Mouse (Mus musculus): ENCODE measurements around the gene Fut4.
A peak's percentile ranks its signal among the peaks of the same experiment; 100 is the strongest.

The Fut4 gene

DNA sequence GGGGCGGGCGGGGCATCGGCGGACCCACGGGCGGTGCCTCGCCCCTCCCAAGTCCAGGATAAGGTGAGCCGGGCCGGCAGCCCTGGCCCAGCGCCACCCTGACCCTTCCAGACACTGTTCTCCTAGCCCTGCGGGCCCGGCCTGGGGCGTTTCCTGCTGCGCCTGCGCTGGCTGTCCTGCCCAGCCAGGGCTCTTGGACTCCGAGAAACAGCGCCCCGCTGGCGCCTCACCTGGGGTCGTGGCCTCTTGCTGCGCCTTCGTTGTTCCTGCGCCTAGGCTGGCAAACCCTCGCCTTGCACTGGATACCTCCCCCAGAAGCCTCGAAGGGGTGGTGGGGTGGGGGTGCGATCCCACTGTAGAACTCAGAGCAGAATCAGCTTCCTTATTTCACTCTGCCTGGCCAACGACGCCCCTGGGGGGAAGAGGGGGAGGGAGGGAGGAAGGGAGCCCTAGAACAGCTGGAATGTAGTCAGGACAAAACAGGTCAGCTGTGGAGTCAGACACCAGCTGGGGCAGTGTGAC, at the start of gene Fut4:
Gene Fut4 (minus strand): TSS at position 393 of the 522 bp plus-strand sequence.
- DNase-seq (ENCODE audit: low read depth, low spot score): no peak

DNA sequence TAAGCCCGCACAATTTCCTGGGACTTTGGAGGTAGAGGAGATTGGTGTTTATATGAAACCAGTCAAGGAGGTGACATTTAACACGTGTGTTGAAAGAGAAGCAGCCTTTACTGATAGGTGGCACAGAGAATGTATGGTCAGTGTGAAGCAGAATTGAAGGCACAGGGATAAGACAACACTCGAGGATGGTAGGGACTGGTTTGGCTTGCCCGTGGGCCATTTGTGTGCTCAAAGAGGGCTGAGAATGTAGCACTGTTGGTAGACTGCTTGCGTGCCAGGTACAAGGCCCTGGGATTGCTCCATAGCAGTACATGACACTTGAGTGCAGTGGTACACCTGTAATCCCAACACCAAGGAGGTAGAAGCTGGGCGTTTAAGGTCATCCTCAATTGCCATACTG, 35.2 kb upstream of the Fut4 start:
- no peak for DNase-seq (ENCODE audit: low read depth, low spot score)

DNA sequence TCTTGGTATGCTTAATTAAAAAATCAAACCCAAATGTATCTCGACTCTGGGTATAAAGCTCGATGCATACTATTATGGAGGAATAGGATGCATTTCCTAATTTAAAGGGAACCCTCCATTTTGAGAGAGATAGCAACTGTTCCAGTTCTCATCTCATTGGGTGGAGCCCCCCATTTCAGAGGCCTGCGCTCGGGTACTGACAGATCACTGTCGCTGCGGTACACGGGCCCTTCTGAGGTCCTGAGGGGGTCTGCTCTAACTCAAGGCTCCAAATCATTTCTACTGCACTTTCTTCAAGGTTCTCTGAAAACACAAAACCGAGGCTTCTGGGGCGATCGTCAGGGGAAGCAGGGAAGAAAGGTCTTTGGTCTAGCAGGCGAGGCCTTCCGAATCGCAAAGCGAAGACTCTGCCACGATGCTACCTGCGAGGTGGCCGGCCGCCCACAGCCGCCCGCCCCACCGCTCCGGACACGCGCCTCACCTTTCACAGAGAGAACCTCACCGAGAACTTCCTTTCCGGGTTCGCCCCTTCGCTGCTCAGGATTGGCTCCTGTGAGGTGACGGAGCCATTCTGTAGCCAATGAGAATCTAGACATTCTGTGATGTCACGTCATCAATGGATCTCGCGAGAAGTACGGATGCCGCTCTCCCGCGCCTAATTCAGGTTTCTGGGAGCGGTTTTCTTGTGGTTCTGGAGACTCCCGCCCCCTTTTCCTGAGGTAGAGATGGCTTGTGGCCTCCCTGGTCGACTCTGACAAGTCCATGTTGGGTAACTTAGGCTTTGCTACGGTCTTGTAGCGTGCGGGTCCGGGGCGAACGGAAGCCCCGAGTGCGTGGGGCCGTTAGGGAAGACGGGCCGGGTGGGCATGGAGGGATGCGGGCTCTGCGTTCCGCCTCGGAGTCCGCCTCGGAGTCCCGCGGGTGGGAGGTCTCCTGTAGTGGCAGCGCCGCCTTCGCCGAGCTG, 32.1 kb upstream of the Fut4 start, which contains the start of the genes Mre11a and Ankrd49:
Gene Mre11a (plus strand): TSS at position 616 of the 964 bp plus-strand sequence.
Gene Ankrd49 (minus strand): TSS at position 818 of the 964 bp plus-strand sequence.
- peak; percentile 91 for DNase-seq (ENCODE audit: low read depth, low spot score)

DNA sequence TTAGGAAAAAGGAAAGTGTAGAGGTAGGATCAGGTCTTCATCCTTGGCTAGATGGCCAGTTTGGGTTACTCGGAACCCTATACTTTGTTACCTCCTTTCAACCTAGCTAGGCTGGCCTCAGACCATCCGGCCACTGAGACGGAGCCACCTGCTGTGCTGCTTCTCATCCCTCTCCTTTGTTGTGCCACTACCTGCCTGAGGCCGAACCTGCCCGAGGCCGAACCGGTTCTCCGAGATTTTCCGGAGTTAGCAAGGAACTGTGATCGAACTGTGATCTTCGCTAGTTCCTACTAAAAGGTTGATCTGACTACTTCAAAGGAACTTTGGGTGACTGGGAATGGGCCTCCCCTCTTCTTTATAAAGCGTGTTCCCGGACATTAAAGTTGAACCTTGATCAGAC, 26.1 kb upstream of the Fut4 start:
- no peak for DNase-seq (ENCODE audit: low read depth, low spot score)

DNA sequence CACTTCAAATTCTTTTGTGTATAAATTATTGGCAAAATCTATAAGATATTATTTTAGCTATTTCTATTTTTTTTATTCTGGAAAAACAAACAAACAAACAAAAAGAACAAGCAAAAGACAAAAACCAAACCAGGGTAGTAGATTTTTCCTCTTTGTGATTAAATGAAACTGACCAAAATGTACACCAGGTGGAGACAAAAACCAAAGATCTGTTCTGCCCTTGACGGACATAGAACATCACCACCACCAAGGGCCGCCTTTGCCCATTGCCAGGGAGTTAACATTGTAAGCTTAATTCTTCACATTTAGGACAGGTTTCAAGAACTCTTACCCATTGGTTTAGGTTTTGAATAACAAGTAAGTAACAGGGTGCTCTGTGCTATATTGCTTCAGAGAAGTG, 21.6 kb upstream of the Fut4 start:
- DNase-seq (ENCODE audit: low read depth, low spot score): no peak

DNA sequence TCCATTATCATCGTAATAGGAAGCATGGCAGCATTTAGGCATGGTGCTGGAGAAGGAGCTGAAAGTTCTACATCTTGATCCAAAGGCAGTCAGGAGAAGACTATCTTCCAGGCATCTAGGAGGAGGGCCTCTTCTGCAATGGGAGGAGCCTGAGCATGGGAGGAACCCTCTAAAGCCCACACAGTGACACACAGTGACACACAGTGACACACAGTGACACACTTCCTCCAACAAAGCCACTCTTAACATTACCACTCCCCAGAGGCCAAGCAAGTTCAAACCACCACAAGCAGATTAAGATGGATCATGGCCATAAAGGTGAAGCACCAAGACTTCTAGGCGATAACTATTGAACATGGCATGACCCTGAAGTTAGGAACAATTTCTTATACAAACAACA, 19.9 kb upstream of the Fut4 start:
- DNase-seq (ENCODE audit: low read depth, low spot score): no peak

DNA sequence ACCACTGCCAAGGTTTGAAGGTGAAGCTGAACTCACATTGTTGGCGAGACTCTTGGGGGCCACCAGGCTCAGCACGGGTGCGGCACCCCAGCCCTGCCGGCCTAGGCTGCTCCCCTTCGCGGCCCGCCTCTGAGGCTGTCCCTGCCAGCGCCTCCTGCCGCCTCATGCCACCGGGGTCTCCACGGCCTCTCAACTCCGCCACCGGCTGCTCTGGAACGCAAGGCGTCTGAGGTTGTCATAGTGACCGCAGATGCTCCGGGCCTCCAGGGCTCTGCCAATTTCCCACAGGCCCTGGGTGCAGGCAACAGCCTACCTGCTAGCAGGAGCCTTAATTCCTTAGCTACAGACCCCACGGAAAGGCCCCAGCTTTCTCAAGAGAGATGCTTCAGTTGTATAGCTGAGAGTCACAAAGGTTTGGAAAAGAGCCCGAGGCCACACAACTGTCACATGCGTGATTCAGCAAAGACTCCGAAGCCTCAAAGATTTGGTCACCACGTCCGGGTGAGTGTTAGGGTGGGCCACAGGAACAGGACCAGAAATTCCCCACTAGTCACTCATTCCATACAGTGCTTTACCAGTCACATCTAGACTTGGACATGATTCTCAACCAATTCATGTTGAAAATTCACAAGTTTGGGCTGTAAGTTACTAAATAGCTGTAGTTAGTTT, 18.7 kb upstream of the Fut4 start, which contains the start of gene 1700012B09Rik:
Gene 1700012B09Rik (minus strand): TSS at position 228 of the 669 bp plus-strand sequence.
- DNase-seq (ENCODE audit: low read depth, low spot score): no peak

DNA sequence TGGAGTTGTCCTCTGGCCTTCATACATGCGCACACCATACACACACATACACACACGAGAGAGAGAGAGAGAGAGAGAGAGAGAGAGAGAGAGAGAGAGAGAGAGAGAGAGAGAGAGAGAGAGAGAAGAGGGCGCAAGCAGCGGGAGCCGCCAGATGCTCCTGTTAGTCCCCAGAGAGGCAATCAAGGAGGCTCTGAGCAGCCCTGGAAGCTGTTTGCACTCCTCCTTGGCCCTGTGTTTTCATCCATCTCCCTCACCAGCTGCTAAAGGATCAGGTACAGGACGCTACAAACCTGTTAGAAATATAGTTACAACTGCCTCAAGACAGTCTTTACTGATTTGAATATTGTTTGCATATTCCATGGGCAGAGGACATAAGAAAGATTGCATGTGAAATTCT, 17.6 kb upstream of the Fut4 start:
- DNase-seq (ENCODE audit: low read depth, low spot score): no peak

DNA sequence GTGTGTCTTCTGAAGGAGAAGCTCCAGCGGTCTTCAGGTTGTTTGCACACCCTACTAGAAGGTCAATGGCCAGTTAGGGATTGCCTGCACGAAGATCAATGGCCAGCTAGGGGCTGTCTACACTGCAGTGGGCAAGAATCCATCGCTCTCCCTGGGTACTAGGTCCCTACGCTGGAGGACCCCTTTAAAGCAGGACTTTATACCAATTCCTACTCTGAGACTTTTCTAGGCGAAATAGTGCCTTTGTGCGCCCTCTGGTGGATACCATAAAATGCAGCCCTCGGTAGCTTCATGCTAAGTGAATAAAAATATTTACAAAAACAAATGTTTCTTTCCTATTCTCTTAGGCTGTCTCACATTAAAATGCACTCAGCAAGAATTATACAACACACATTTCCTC, 12.6 kb upstream of the Fut4 start:
- DNase-seq (ENCODE audit: low read depth, low spot score): no peak

DNA sequence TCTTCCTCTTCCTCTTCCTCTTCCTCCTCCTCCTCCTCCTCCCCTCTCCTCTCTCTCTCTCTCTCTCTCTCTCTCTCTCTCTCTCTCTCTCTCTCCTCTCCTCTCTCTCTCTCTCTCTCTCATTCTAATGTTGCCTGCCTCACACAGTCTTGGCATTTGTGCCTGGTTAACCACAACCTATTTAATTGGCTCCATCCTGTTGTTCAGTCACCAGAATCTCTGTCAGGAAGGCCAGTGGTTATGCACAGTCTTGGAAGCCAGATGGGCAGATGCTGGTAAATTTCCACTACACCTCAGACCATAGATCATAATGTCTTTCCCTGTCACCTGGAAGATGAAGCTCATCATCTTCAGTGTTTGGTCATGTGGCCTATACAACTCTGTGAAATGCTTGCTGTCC, 7.1 kb upstream of the Fut4 start:
- DNase-seq (ENCODE audit: low read depth, low spot score): no peak

DNA sequence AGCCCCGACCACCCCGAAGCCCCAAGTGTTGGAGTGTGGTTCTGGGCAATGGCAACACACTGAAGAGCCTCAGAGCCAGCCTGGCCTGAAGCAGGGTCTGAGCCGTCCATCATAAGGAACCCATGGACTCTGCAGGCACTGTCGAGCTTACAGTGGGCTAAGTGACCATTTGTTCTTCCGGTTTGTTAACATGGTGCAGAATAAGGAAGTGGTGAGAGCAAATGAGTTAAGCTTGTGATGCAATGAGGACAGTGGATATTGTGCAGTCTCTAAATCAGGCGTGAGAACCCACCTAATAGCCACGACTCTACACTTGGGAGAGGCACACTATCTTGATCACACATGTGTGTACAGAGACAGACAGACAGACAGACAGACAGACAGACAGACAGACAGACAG, 6.4 kb upstream of the Fut4 start:
- DNase-seq (ENCODE audit: low read depth, low spot score): no peak

DNA sequence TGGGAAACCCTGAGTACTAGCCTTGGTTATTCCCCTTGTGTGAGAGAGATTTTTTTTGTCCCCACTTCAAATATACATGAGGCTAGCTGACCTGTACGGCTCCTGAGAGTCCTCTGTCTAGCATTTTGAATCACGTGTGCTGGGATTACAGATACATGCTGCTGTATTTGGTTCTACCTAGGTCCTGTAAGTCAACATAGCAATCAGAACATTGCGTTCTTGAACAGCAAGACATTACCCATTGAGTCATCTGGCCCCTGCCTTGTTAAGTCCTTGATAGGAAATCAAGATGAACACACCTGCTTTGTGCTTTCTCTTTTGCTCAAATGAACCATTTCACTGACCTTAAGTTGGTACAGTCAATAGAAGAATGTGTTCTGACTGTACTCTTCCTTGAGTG, 2.3 kb upstream of the Fut4 start:
- DNase-seq (ENCODE audit: low read depth, low spot score): no peak

DNA sequence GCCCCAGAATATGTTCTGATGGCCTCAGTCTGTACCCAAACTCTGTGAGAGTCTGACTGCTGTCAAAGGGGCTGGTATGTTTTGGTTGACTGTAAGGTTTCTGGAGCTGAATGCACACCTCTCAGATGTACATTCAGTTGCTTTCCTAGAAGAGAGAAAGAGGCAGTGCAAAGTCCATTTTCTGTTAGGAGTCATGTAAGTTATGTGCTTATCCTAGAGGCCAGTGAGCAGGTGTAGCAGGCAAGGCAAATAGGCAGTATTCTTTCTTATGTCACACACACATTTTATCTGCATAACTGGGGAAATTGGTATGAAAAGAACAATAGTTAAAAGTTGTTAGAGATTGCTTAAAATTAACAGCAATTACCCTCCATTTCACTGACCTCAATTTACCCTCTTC, 1.8 kb upstream of the Fut4 start:
- DNase-seq (ENCODE audit: low read depth, low spot score): no peak

DNA sequence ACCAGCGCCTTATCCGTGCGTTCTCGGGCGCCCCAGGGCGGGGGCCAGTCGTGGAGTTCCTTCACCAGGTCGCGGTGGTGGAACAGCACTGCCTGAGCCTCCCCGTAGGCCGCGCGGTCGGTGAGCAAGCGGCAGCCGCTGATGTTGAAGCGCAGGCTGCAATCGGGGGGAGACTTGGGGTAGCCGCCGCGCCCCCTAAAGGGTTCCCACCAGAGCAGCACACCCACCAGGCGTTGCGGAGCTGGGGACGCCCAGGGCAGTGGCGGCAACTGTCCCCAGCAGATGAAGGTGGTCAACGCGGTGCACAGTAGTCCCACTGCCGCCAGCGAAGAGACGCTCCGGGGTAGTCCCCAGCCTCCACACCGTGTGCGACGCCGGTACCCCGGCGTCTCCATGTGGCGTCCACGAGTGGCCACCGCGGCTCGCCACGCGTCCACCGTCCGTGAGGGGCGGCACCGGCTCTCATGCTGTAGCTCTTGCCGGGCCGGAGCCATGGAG, 641 bp downstream of the Fut4 start:
- DNase-seq (ENCODE audit: low read depth, low spot score): no peak

DNA sequence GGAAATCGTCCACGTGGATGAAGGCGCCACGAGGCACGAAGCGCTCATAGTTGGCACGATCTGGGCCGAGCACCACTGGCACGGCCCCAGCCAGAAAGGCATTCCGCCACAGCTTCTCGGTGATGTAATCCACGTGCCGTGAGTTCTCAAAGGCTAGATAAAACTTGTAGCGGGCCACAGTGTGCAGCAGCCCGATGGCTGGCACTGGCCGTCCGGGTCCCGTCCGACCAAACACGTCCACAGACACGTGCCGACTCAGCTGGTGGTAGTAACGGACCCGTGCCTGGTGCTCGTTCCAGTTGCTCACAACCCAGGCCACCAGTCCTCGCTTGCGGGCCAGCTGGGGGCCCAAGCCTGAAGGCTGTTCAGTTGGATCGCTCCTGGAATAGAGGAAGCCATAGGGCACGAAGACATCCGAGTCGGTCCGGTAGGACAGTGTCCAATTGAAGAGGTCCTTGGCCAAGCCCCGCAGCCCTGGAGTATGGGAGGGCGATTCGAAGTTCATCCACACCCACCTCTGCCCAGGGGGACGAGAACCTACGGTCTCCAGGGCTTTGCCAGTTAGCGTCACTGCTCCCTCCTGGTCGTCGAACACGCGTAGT, 1.2 kb downstream of the Fut4 start:
- DNase-seq (ENCODE audit: low read depth, low spot score): no peak

DNA sequence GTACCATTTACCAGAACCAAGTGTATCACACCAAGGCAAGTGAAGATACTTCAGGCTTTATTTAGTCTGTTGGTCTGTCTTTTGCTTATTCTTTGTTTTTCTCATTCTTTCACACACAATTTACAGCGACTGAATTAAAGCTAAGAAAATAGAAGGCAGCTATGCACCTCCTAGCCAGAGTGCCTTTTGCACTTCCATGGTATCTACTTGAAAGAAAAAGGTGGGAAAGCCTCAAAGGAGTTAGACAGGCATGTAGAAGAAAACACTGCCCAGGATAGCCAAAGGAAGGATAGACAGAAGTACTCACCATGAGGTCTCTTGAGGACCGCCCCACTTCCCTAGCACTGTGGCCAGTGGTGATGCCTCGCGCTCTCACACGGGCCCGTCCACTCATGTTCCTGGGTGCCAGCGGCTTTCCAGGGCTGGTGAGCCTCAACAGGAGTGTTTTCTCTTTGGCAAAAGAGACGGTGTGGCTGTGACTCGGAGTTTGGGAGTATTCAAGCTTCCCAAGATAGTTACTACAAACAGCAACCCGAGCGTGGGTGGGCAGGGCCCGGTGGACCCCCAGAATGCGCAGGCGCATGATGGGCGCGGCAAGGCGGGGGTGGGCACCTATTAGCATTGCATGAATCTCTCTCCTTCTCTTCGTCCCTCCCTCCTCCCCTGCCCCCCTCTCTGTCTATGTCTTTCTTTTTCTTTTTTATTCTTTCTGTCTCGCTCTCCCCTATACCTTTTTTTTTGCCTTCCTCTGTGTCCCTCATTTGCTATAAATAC, 11.9 kb downstream of the Fut4 start, which contains the start of gene Piwil4:
Gene Piwil4 (minus strand): TSS at position 583 of the 774 bp plus-strand sequence.
- DNase-seq (ENCODE audit: low read depth, low spot score): no peak

DNA sequence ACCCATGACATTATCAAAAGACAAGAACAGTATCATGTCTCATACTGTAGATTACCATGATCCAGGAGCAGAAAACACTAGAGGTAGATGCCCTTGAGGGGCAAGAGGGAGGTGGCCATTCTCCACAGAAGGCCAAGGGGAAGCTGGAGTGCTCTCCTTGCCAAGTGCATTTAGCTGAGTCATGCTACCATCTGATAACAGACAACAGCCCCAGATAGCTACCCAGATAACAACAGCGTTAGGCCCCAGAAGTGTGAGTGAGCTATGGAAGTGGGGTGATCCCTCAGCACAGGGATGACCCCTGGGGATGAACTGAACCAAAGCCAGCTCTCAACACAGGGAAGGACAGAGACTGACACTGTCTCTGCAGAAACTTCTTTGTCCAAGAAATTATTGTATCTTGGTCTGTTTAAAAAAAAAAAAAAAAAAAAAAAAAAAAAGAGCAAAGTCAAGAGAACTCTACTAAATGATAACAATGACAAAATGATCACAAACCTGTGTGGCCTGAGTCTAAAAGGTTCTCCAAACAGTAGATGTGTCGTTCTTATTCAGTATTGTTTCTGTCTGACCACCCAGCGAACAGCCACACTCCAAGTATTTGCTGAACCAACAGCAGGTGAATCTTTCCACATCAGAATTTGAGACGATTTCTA, 12.6 kb downstream of the Fut4 start:
- DNase-seq (ENCODE audit: low read depth, low spot score): no peak

DNA sequence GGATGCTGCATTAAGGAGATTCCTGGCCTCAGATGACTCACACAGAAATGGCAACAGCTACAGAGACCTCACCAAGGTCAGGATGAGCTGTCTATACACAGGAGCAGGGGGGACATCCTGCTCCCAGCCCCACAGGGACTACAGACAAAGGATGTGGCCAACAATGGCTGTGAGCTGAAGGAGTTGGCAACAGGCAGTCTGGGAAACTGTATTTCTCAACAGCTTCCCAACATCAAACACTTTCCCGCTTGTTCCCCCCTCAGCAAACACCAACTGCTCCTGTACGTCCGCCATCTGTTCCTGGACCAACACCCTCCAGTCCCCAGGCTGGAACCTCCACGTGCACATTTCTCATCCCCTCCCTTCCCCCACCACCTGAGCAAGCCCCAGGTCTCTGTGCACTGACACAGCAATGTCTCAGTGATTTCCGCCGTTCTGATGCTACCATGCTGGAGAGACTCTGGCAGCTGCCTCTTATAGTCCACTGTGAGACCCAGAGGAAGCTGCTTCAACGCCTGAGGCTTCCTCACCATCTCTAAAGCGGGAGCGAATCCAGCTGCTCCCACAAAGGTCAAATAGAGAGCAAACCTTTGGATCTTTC, 21.2 kb downstream of the Fut4 start:
- DNase-seq (ENCODE audit: low read depth, low spot score): no peak

DNA sequence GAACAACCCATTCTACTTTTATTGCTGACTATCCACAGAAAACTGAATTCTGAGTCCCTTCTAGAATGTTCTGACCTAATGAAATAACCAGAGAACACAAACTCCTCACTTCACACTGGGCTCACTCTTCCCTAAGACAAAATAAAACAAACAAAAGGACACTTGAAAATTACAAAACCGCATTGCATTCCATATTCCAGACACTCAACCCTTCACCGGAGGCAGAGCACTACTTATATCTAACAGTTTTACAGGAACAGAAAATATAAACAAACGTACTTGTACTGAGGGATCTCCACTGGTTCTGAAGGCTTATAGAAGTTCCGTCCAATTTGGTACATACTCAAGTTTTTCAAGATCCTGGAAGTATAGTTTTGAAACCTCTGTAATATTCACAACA, 23.8 kb downstream of the Fut4 start:
- DNase-seq (ENCODE audit: low read depth, low spot score): no peak

DNA sequence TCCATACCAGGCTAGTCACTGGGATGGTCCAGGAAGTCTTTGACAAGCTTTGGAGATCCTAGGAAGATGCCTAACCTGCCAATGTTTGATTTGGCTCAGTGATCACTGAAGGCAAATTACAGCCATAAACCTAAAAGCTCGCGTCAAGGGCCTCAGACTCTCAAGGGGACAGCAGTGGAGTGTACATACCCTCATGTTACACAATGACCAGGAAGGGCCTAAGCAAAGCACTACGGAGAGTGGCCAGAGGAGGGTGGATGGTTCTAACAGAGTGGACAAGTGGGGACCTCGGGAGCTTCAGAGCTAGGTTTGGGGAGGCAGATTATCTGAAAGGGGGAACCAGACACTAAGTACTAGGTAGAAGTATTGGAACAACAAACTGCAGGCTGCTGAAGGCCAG, 25.6 kb downstream of the Fut4 start:
- no peak for DNase-seq (ENCODE audit: low read depth, low spot score)
